8 mouse cellular contexts compared by ENCODE assay signal in genomic region chr1:118388757-118389453, GRCm38 (mm10). TPM values are rescaled to one million over a fixed set of nuclear protein-coding genes. Genes with fewer than 3 reads are reported as not detected.
A peak's percentile ranks its signal among the peaks of the same experiment; 100 is the strongest.
DNase-seq lines count a peak whose midpoint lies in the region; ATAC-seq lines count a peak whose summit lies in the region.

Gene Clasp1, plus strand, starts transcription at chr1:118389058.

- peak; percentile 86 for ATAC-seq in megakaryocyte progenitor cell, adult 5-6 weeks (replicated peaks; ENCODE audit: poor library complexity)

- peak; percentile 98 for DNase-seq in adipocyte (ENCODE audit: low spot score)
- DNase-seq in embryo, embryonic 10 days (ENCODE audit: low spot score) = peak; percentile 95
- DNase-seq in gastrocnemius, postnatal 10 days = peak; percentile 91
- peak; percentile 99 for DNase-seq in induced T-regulatory cell, adult 2 months (ENCODE audit: low read depth)
- DNase-seq in left cerebral cortex, adult 9 months (ENCODE audit: low spot score in 2 of 2) = peak; percentile 89 to 96
- peak; percentile 97 for DNase-seq in right cerebral cortex, postnatal 14 days
- DNase-seq in urinary bladder, postnatal 36 days (ENCODE audit: low spot score in 2 of 2) = peak; percentile 92 to 93

RNA-seq across cellular contexts. Expression of gene Clasp1, which starts in this region (rescaled TPM):
- total RNA-seq in gastrocnemius, postnatal 10 days (2021) = 10 to 100 TPM; 78.7 to 90.1 TPM
- total RNA-seq in megakaryocyte progenitor cell, adult 5-6 weeks (2015) = 45.0 and 56.3 TPM in 2 replicates
- total RNA-seq in megakaryocyte progenitor cell, adult 5-6 weeks (2017) = 45.9 and 51.3 TPM in 2 replicates

Comparison
In these comparisons a context has a peak if more than half of its experiments do, and no peak if none do; other contexts are left out.
1. Peak in every context shown above with its lines: DNase-seq and ATAC-seq.